Mouse (Mus musculus) kidney, adult 18-20 months (tissue): ENCODE results near the gene Olfr223.
"Not testable (repeated sequence)": the region's sequence is repeated elsewhere in the genome, so short reads cannot be mapped to it uniquely, and the experiment has no call there.

ENCODE experiments used
- DNase-seq: peaks from one replicate; pipeline ENCODE4 v3.0.0; 2021

Olfr223 gene

GRCm38 (mm10) chr11:59593189-59593588 is at the start of gene Olfr223:
Olfr223 (minus strand) TSS chr11:59593289.
- no peak for DNase-seq

- no peak for DNase-seq
These were observed 49.3 kb upstream of the Olfr223 start for GRCm38 (mm10) chr11:59642420-59642819.

GRCm38 (mm10) chr11:59641227-59641626 is 48.1 kb upstream of the Olfr223 start:
- DNase-seq: no peak

GRCm38 (mm10) chr11:59639957-59640643 is 47.0 kb upstream of the Olfr223 start:
- DNase-seq: no peak

- no peak for DNase-seq
These were observed 43.8 kb upstream of the Olfr223 start for GRCm38 (mm10) chr11:59636695-59637414.

GRCm38 (mm10) chr11:59635821-59636694 is 43.0 kb upstream of the Olfr223 start:
- no peak for DNase-seq

GRCm38 (mm10) chr11:59635251-59635795 is 42.2 kb upstream of the Olfr223 start:
- DNase-seq: no peak

GRCm38 (mm10) chr11:59634001-59634660 is 41.0 kb upstream of the Olfr223 start:
- no peak for DNase-seq

GRCm38 (mm10) chr11:59633037-59633436 is 39.9 kb upstream of the Olfr223 start:
- peak; percentile 58 for DNase-seq

- no peak for DNase-seq
These were observed 38.9 kb upstream of the Olfr223 start for GRCm38 (mm10) chr11:59631980-59632379.

- DNase-seq: no peak
These were observed 36.8 kb upstream of the Olfr223 start for GRCm38 (mm10) chr11:59629871-59630270.

- DNase-seq: no peak
These were observed 35.1 kb upstream of the Olfr223 start for GRCm38 (mm10) chr11:59628177-59628576.

GRCm38 (mm10) chr11:59626192-59626591 is 33.1 kb upstream of the Olfr223 start:
- no peak for DNase-seq

- peak; percentile 58 for DNase-seq
These were observed 31.0 kb upstream of the Olfr223 start for GRCm38 (mm10) chr11:59624017-59624630.

- no peak for DNase-seq
These were observed 29.1 kb upstream of the Olfr223 start for GRCm38 (mm10) chr11:59622214-59622613.

- DNase-seq: not testable (repeated sequence)
These were observed 23.9 kb upstream of the Olfr223 start for GRCm38 (mm10) chr11:59616986-59617385.

- peak; percentile 25 for DNase-seq
These were observed 21.0 kb upstream of the Olfr223 start for GRCm38 (mm10) chr11:59614120-59614519.

- DNase-seq: no peak
These were observed 18.6 kb upstream of the Olfr223 start for GRCm38 (mm10) chr11:59611646-59612045.

GRCm38 (mm10) chr11:59602287-59602686 is 9.2 kb upstream of the Olfr223 start:
- no peak for DNase-seq

GRCm38 (mm10) chr11:59600872-59601271 is 7.8 kb upstream of the Olfr223 start:
- DNase-seq: no peak

GRCm38 (mm10) chr11:59599211-59599610 is 6.1 kb upstream of the Olfr223 start:
- DNase-seq: no peak

GRCm38 (mm10) chr11:59596950-59597349 is 3.9 kb upstream of the Olfr223 start:
- no peak for DNase-seq
